Mouse (Mus musculus): ENCODE measurements at regions not wholly inside any gene's neighbourhood (a gene's known extent, or its start where the extent isn't known, plus 50 kb on each side); places are given as distances from the start of the nearest gene placed in this dataset.

DNA sequence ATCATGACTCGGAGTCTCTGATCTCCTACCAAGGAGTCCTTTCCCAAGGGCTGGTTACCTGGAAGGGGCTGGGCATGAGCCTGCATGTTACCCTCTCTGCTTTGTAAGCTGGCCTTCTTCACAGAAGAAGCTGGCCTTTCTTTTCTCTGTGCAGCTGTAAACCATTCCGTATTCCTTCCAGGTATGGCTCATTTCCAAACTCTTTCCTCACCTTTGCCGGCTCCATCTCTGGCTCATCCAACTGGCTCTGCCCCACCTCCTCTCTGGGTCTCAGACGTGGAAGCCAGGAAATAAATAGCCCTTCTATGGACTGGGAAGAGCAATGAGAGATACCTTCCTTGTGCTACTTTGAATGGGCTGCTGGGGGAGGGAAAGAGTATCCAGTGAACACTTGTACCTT, 163.0 kb downstream of the Pik3r1 start:
- 80% methylated on average over 4 of the region's 4 CpGs for WGBS
- no peak for ATAC-seq (replicated peaks; ENCODE audit: low FRiP score)
- H3K27ac ChIP-seq (ENCODE audit: low read depth, low read length): no peak overlapping the region
- H3K4me3 ChIP-seq (ENCODE audit: low read depth, low read length): no peak overlapping the region
- no peaks in the 10 kb centered on the region for H3K9me3 ChIP-seq (ENCODE audit: control insufficient read depth, low read length)
- no peaks in the 10 kb centered on the region for H3K36me3 ChIP-seq (ENCODE audit: control insufficient read depth, insufficient read depth, low read length)
- no peaks in the 10 kb centered on the region for H3K27me3 ChIP-seq (replicated peaks; ENCODE audit: control insufficient read depth, insufficient read depth, low read length)
- no peak overlapping the region for H3K9ac ChIP-seq (ENCODE audit: low read depth, low read length)
- no peak for DNase-seq (ENCODE audit: low spot score)
- no peaks in the 10 kb centered on the region for H3K4me1 ChIP-seq (replicated peaks; ENCODE audit: control insufficient read depth, insufficient read depth, low read length)
- no peak overlapping the region for H3K4me2 ChIP-seq

DNA sequence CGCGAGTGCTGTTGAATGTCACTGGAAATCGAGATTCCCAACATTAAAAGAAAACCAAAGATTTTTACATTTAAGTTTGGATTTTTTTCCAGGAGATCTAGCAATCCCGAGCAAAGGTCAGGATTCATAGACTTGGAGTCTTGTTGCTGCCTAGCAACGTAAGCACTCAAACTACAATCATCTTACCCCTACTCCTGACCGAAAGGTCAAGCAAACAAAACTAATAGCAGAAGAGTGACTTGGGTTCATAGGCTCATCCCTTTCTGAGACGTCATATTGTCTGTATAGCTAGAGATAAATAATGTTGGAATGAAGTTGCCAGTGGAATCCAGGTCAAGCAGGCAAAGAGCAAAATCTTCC, 169.9 kb downstream of the Pik3r1 start:
- Histone ChIP-seq H3K4me2 (no peak overlapping the region), H3K9me3 (ENCODE audit: control insufficient read depth, low read length) (no peaks in the 10 kb centered on the region), H3K36me3 (ENCODE audit: control insufficient read depth, insufficient read depth, low read length) (no peaks in the 10 kb centered on the region), H3K4me3 (ENCODE audit: low read depth, low read length) (no peak overlapping the region), H3K27ac (ENCODE audit: low read depth, low read length) (no peak overlapping the region), H3K4me1 (replicated peaks; ENCODE audit: control insufficient read depth, insufficient read depth, low read length) (no peaks in the 10 kb centered on the region), H3K27me3 (replicated peaks; ENCODE audit: control insufficient read depth, insufficient read depth, low read length) (no peaks in the 10 kb centered on the region), H3K9ac (ENCODE audit: low read depth, low read length) (no peak overlapping the region)
- no peak for ATAC-seq (replicated peaks; ENCODE audit: low FRiP score)
- no peak for DNase-seq (ENCODE audit: low spot score)
- WGBS: 81% methylated on average over 7 of the region's 7 CpGs

DNA sequence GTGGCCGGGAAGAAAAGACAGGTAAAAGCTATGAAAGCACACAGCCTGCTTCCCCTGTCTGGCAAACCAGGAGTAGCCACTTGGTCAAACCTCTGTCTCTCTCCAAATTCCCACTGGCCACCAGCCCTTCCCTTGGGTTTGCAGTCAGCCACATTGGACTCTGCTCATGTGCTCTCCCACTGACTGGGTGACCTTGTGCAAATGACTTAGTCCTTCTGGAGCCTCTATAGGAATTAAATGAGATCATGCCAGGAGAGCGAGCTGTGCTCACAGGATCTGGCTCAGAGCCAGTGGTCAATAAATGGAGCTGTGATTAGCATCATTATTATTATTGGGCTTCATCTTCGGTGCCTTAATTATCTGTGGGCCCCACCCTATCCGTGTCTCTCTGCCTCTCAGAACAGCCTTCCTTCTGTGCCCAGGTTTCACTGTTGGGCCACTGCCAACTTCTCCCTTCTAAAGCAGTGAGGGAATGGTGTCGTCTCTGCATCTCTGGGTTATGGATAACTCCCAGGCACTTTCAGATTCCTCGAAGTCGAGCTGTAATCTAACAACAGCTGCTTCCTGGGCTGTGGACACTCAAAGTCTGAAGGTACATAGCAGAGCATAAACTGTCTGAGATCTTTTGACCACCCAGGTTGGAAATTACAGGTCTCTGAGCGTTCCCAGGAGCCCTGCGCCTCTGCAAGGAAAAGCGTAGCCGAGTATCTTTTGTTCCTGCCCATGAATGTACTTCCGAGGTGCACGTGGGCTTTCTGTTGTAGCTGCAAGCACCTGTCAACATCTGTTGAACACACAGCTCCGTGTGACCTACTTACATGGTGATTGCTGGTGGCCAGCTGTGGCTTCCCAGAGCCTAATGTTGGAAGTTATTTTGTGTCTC, 170.5 kb downstream of the Pik3r1 start:
- ATAC-seq (replicated peaks; ENCODE audit: low FRiP score) (no peak), DNase-seq (ENCODE audit: low spot score) (no peak)
- no peaks in the 10 kb centered on the region for H3K9me3 ChIP-seq (ENCODE audit: control insufficient read depth, low read length)
- no peak overlapping the region for H3K27ac ChIP-seq (ENCODE audit: low read depth, low read length)
- no peaks in the 10 kb centered on the region for H3K27me3 ChIP-seq (replicated peaks; ENCODE audit: control insufficient read depth, insufficient read depth, low read length)
- no peaks in the 10 kb centered on the region for H3K4me1 ChIP-seq (replicated peaks; ENCODE audit: control insufficient read depth, insufficient read depth, low read length)
- H3K4me2 ChIP-seq: no peak overlapping the region
- H3K4me3 ChIP-seq (ENCODE audit: low read depth, low read length): no peak overlapping the region
- no peak overlapping the region for H3K9ac ChIP-seq (ENCODE audit: low read depth, low read length)
- no peaks in the 10 kb centered on the region for H3K36me3 ChIP-seq (ENCODE audit: control insufficient read depth, insufficient read depth, low read length)
- 75% methylated on average over 14 of the region's 14 CpGs for WGBS

DNA sequence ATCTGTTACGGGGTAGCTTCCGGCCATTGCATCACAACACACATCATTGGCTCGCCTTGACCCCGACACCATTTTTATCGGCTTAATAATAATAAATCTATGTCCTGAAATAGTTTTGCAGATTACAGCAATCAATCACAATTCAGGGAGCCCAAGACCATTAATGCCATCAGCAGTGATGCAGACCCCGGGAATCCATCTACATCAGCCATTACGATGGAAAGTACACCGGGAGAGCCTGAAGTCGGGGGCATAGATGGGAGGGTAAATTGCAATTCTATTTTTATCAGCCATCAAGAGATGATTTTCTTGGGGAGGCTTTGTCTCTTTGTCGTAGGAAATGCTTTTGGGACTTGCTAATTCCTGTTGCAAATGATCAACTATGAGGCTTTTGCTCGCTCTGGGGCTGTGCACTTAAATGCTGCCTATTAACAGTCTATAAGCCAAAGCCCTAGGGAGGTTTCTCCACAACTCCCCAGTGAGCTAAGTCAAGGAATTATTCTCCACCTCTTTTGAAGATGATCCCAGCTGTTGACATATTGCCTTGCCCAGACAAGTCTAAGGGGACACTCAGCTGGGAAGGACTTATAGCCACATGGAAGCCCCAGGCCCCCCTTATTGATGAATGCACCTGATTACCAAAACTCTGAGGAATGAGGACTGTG, 173.4 kb downstream of the Pik3r1 start:
- Histone ChIP-seq H3K4me2 (no peak overlapping the region), H3K9ac (ENCODE audit: low read depth, low read length) (no peak overlapping the region), H3K36me3 (ENCODE audit: control insufficient read depth, insufficient read depth, low read length) (no peaks in the 10 kb centered on the region), H3K27me3 (replicated peaks; ENCODE audit: control insufficient read depth, insufficient read depth, low read length) (no peaks in the 10 kb centered on the region), H3K9me3 (ENCODE audit: control insufficient read depth, low read length) (no peaks in the 10 kb centered on the region), H3K4me1 (replicated peaks; ENCODE audit: control insufficient read depth, insufficient read depth, low read length) (no peaks in the 10 kb centered on the region), H3K27ac (ENCODE audit: low read depth, low read length) (no peak overlapping the region), H3K4me3 (ENCODE audit: low read depth, low read length) (no peak overlapping the region)
- 86% methylated on average over 11 of the region's 11 CpGs for WGBS
- no peak for ATAC-seq (replicated peaks; ENCODE audit: low FRiP score)
- DNase-seq (ENCODE audit: low spot score): no peak

DNA sequence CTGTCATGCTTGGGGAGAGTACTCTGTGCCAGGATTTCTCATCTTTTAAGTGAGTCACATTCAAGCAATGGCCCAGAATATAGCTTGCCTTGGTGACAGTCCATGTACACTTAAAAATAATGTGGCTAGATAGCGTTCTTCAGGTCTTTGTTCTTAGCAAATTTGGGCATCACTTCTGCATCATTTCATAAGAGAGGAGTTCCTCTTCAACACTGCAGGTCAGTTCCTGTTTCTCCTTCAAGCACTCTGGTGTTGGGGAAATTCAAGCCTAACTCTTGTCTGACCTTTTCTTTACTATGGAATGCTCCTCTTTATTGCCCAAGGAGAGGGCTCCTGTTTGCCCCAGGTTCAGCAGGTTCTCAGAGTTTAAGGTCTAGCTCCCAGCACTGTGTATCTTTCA, 175.7 kb downstream of the Pik3r1 start:
- H3K4me1 ChIP-seq (replicated peaks; ENCODE audit: control insufficient read depth, insufficient read depth, low read length): no peaks in the 10 kb centered on the region
- DNase-seq (ENCODE audit: low spot score) (no peak), ATAC-seq (replicated peaks; ENCODE audit: low FRiP score) (no peak)
- H3K27ac ChIP-seq (ENCODE audit: low read depth, low read length): no peak overlapping the region
- no peaks in the 10 kb centered on the region for H3K9me3 ChIP-seq (ENCODE audit: control insufficient read depth, low read length)
- no peak overlapping the region for H3K9ac ChIP-seq (ENCODE audit: low read depth, low read length)
- no peaks in the 10 kb centered on the region for H3K36me3 ChIP-seq (ENCODE audit: control insufficient read depth, insufficient read depth, low read length)
- WGBS: 86% methylated on average over 1 of the region's 1 CpGs
- H3K4me3 ChIP-seq (ENCODE audit: low read depth, low read length): no peak overlapping the region
- no peak overlapping the region for H3K4me2 ChIP-seq
- no peaks in the 10 kb centered on the region for H3K27me3 ChIP-seq (replicated peaks; ENCODE audit: control insufficient read depth, insufficient read depth, low read length)

DNA sequence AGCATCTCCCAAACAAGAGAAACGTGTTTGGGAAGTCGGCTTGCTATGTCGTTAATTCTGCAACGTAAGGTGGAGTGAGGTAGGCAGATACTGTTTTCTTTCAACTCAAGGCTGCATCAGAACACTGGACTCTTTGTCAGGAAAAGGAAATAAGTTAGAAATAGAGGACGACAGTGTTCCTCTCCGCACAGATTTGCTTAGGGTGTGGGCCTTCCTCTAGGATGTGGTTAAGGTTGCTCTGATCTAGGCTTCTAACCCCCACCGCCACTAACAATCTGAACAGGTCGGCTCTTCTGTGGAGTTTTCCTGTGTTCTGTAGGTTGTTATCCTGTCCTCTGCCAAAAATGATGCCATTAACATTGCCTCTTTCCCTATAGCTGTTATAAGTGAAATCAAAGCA, 179.1 kb downstream of the Pik3r1 start:
- no peaks in the 10 kb centered on the region for H3K9me3 ChIP-seq (ENCODE audit: control insufficient read depth, low read length)
- ATAC-seq (replicated peaks; ENCODE audit: low FRiP score): no peak
- H3K4me1 ChIP-seq (replicated peaks; ENCODE audit: control insufficient read depth, insufficient read depth, low read length): no peaks in the 10 kb centered on the region
- no peak overlapping the region for H3K4me2 ChIP-seq
- H3K36me3 ChIP-seq (ENCODE audit: control insufficient read depth, insufficient read depth, low read length): no peaks in the 10 kb centered on the region
- H3K9ac ChIP-seq (ENCODE audit: low read depth, low read length): no peak overlapping the region
- H3K27me3 ChIP-seq (replicated peaks; ENCODE audit: control insufficient read depth, insufficient read depth, low read length): no peaks in the 10 kb centered on the region
- DNase-seq (ENCODE audit: low spot score): no peak
- H3K27ac ChIP-seq (ENCODE audit: low read depth, low read length): no peak overlapping the region
- WGBS: 71% methylated on average over 8 of the region's 8 CpGs
- H3K4me3 ChIP-seq (ENCODE audit: low read depth, low read length): no peak overlapping the region

DNA sequence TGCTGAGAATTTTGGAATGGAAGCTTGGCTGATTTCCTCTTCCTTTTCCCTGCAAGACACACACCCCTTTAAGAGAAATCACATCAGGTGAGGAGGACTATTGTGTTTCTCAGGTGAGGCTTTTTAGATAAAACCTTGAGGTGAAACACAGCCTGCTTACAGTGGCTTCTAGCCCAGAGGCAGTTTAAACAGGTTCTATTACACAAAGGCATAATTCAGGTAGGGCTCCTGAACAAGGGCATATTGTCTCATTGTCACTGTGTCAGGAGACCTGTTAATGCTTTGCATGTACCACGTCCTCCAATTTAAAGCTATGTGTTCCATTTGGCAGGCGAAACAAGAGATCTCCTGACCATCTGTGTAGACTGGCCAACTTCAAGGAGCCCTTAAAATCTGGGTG, 181.2 kb downstream of the Pik3r1 start:
- ATAC-seq (replicated peaks; ENCODE audit: low FRiP score): no peak

DNA sequence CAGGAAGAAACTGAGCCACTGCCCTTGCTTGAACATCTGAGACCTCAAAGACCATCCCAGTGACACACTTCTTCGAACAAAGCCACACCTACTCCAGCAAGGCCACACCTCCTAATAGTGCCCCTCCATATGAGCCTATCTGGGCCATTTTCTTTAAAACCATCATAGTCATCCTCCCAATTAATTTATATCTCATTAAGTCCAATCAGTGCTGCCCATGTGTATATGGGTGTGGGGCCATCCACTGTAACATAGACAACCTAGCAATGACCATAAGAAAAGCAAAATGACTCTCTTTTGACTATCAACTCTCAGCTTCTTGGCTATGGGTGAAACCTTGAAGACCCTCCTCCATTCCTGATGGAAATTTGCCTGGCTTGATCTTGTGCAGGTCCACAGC, 191.5 kb downstream of the Pik3r1 start:
- no peaks in the 10 kb centered on the region for H3K36me3 ChIP-seq (ENCODE audit: control insufficient read depth, insufficient read depth, low read length)
- no peaks in the 10 kb centered on the region for H3K9me3 ChIP-seq (ENCODE audit: control insufficient read depth, low read length)
- H3K27ac ChIP-seq (ENCODE audit: low read depth, low read length): no peak overlapping the region
- H3K4me1 ChIP-seq (replicated peaks; ENCODE audit: control insufficient read depth, insufficient read depth, low read length): peaks cover 18% of the 10 kb centered on the region
- no peak overlapping the region for H3K4me3 ChIP-seq (ENCODE audit: low read depth, low read length)
- no peak overlapping the region for H3K9ac ChIP-seq (ENCODE audit: low read depth, low read length)
- WGBS: 63% methylated on average over 1 of the region's 1 CpGs
- H3K4me2 ChIP-seq: no peak overlapping the region
- H3K27me3 ChIP-seq (replicated peaks; ENCODE audit: control insufficient read depth, insufficient read depth, low read length): no peaks in the 10 kb centered on the region
- DNase-seq (ENCODE audit: low spot score): no peak
- ATAC-seq (replicated peaks; ENCODE audit: low FRiP score): no peak

More for the DNA sequence above, 181.2 kb downstream of the Pik3r1 start:
- H3K36me3 ChIP-seq (ENCODE audit: control insufficient read depth, insufficient read depth, low read length): no peaks in the 10 kb centered on the region
- no peak overlapping the region for H3K4me2 ChIP-seq
- no peak overlapping the region for H3K4me3 ChIP-seq (ENCODE audit: low read depth, low read length)
- H3K4me1 ChIP-seq (replicated peaks; ENCODE audit: control insufficient read depth, insufficient read depth, low read length): no peaks in the 10 kb centered on the region
- no peak for DNase-seq (ENCODE audit: low spot score)
- no peak overlapping the region for H3K9ac ChIP-seq (ENCODE audit: low read depth, low read length)
- 85% methylated on average over 2 of the region's 2 CpGs for WGBS
- H3K9me3 ChIP-seq (ENCODE audit: control insufficient read depth, low read length): no peaks in the 10 kb centered on the region
- no peak overlapping the region for H3K27ac ChIP-seq (ENCODE audit: low read depth, low read length)
- no peaks in the 10 kb centered on the region for H3K27me3 ChIP-seq (replicated peaks; ENCODE audit: control insufficient read depth, insufficient read depth, low read length)

Data from liver, embryonic 11.5 days (tissue).